Mouse (Mus musculus) kidney, postnatal 14 days (tissue): ENCODE data around the gene Pigyl.
"Not testable (repeated sequence)": the region's sequence is repeated elsewhere in the genome, so short reads cannot be mapped to it uniquely, and the experiment has no call there.

Source experiments
- DNase-seq: peaks from one replicate; pipeline ENCODE4 v3.0.0; 2022; ENCODE audit warnings: mixed read lengths

The Pigyl gene

GRCm38 (mm10) chr9:22139746-22140145, 16.9 kb upstream of the Pigyl start:
- no peak for DNase-seq

GRCm38 (mm10) chr9:22143108-22144037, 13.3 kb upstream of the Pigyl start:
- peak; percentile 85 for DNase-seq

- DNase-seq, result no peak
These were observed 12.2 kb upstream of the Pigyl start for GRCm38 (mm10) chr9:22144304-22144965.

- no peak for DNase-seq
These were observed 7.0 kb upstream of the Pigyl start for GRCm38 (mm10) chr9:22149426-22150248.

- not testable (repeated sequence) for DNase-seq
These were observed 6.4 kb upstream of the Pigyl start for GRCm38 (mm10) chr9:22150249-22150693.

- no peak for DNase-seq
These were observed 5.7 kb upstream of the Pigyl start for GRCm38 (mm10) chr9:22150946-22151345.

GRCm38 (mm10) chr9:22153810-22154209, 2.8 kb upstream of the Pigyl start:
- no peak for DNase-seq

- peak; percentile 76 for DNase-seq
These were observed 1.0 kb upstream of the Pigyl start for GRCm38 (mm10) chr9:22155614-22156013.

GRCm38 (mm10) chr9:22157516-22158265, 1.0 kb downstream of the Pigyl start:
- no peak for DNase-seq

- DNase-seq, result no peak
These were observed 4.7 kb downstream of the Pigyl start for GRCm38 (mm10) chr9:22161299-22161698.

- DNase-seq, result no peak
These were observed 5.7 kb downstream of the Pigyl start for GRCm38 (mm10) chr9:22162305-22162704.

GRCm38 (mm10) chr9:22162912-22163311, 6.3 kb downstream of the Pigyl start:
- no peak for DNase-seq

- DNase-seq, result peak; percentile 36
These were observed 8.3 kb downstream of the Pigyl start for GRCm38 (mm10) chr9:22164711-22165668.

GRCm38 (mm10) chr9:22165964-22166363, 9.3 kb downstream of the Pigyl start:
- no peak for DNase-seq

GRCm38 (mm10) chr9:22166686-22167085, 10.0 kb downstream of the Pigyl start:
- DNase-seq, result no peak

GRCm38 (mm10) chr9:22167751-22168150, 11.1 kb downstream of the Pigyl start:
- DNase-seq, result no peak

- no peak for DNase-seq
These were observed 12.7 kb downstream of the Pigyl start for GRCm38 (mm10) chr9:22169327-22169726.

- no peak for DNase-seq
These were observed 15.7 kb downstream of the Pigyl start for GRCm38 (mm10) chr9:22172318-22172717.

GRCm38 (mm10) chr9:22188025-22188611, 31.5 kb downstream of the Pigyl start, which contains the start of gene Zfp872:
Gene Zfp872, plus strand, starts transcription at chr9:22188090.
- DNase-seq, result peak; percentile 46

GRCm38 (mm10) chr9:22196412-22196811, 39.8 kb downstream of the Pigyl start:
- no peak for DNase-seq
